Mouse (Mus musculus) A20 (cell line): Measurements from ENCODE around the gene Zbtb37.
A peak's percentile ranks its signal among the peaks of the same experiment; 100 is the strongest.
"Not testable (repeated sequence)": the region's sequence is repeated elsewhere in the genome, so short reads cannot be mapped to it uniquely, and the experiment has no call there.

Source experiments
- DNase-seq: peaks from one replicate; pipeline ENCODE4 v3.0.0-alpha.2; 2011; ENCODE audit warnings: low read depth, low spot score

Gene Zbtb37

DNA sequence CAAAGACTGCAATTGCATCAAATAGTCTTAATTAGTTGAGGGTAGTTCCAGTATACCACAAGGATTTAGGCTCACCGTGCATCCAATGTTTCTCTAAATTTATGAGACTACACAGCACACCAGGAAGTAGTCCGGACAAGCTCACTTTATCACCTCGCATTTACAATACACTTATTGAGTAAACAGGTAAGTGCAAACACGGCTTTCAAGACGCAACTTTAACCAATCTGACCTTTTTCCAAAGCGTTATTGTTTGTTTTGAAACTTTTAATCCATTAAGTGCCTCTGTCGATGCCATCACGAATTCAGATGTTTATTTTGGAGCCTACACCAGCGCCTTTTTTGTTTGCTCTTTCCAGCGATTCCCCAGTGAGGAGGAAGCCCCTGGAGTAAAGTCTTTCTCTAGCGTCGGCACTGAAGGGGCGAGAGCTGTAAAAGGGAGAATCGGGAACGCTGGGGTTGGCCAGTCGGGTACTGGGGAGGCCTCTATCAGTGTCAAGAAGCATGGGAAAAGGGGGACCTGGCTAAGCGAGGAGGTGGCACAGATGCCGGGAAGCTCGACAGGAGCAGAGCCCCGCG is 704 bp downstream of the Zbtb37 start:
- DNase-seq = no peak

GRCm38 (mm10) chr1:161032345-161032744 is 2.3 kb downstream of the Zbtb37 start:
- DNase-seq = no peak

- no peak for DNase-seq
Measured at GRCm38 (mm10) chr1:161031881-161032280, 2.8 kb downstream of the Zbtb37 start.

- no peak for DNase-seq
Measured at GRCm38 (mm10) chr1:161030058-161030457, 4.6 kb downstream of the Zbtb37 start.

DNA sequence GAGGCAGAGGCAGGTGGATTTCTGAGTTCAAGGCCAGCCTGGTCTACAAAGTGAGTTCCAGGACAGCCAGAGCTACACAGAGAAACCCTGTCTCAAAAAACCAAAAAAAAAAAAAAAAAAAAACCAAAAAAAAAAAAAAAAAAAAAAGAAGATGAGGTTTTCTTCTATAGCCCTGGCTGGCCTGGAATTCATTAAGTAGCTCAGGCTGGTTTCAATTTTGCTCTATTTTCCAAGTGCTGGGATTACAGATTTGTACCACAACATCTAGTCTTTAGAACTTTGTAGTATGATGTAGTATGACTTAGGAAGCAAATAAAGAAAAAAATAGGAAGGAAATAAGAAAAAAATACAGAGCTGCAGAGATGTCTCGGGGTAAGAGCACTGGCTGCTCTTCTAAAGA is 6.2 kb downstream of the Zbtb37 start:
- DNase-seq = not testable (repeated sequence)

GRCm38 (mm10) chr1:161027196-161027595 is 7.5 kb downstream of the Zbtb37 start:
- no peak for DNase-seq

DNA sequence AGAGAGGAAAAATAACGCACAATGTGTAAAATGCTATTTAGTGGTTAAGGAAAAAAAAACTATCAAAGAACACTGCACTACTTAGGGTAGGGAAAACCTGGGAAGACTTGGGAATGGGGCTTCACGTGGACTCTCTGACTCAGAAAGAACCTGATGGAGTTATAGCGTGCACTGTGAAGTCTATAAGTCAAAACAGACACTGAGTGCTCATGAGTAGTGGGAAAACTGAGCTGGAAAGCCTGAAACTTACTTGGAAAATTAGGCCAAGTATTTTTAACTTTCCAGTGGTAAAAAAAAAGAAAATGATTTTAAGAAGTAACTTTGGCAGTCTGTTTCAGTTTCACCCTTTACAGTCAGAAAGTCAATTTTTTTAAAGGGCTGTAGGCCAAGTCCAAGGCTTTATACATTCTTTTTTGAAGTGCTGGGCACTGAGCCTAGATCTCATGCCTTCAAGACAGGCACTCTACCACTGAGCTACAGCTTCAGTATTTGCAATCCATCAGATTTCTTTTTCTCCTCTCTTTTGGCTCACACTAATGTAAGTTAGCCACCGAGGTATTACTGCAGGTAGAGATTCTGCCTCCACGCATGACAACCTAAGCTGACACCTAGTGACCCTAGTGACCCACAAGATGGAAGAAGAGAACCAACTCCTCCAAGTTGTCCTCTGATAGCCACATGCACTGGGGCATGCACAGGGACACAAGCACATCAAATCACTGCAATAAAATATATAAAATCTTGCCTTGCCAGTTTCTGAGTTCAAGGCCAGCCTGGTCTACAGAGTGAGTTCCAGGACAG is 9.0 kb downstream of the Zbtb37 start:
- no peak for DNase-seq

DNA sequence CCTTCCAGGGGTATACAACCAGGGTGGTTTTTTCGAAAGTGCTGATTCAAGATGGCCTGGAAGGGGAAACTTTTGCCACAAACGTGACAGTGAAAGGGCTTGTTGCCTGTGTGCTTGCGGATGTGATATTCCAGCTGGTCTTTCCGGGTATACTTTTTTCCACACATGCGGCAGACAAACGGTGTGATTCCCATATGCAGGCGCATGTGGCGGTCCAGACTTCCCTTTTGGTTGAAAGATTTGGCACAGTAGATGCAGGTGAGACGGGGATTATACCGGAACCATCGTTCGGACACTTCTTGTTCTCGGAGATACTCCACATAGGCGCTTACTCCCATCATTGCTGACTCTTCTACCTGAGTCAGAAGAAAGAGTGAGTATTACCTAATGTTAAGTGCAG is 14.6 kb downstream of the Zbtb37 start:
- no peak for DNase-seq

DNA sequence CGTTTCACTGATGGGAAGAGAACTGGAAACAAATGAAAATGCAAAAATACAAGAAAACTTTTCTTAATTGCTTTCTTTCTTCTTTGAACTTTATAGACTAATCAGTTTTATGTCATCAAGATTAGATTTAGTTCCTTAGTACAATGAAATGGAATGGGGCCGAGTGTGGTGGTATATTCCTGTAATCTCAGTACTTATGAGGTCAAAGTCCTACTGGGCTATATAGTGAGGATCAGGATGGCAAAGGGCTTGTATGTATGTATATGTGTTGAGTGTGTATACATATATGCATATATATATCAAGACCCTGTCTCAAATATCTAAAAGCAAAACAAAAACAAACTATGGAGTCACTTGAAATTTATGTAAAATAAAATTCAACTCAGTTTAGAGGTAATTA is 18.3 kb downstream of the Zbtb37 start:
- no peak for DNase-seq

GRCm38 (mm10) chr1:161010436-161010835 is 24.2 kb downstream of the Zbtb37 start:
- DNase-seq = no peak

- no peak for DNase-seq
Measured at GRCm38 (mm10) chr1:161008038-161008437, 26.6 kb downstream of the Zbtb37 start.

DNA sequence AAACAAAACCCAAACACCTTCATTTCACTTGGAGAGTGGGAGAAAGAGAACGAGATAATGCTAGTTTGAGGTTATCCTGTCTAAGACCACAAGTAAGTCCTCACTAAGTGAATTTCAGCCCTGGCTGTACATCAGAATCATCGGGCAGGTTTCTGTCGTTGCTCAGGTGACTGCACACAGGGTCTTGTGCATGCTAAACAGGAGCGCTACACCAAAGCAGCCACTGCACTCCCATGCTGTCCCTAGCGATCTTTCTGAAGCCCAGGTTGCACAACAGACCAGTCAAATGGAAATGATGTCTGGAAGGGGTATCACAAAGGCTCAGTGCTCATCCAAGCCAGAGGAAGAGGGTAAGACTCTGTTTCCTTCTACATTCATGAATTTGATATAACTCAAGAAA is 28.2 kb downstream of the Zbtb37 start:
- no peak for DNase-seq

DNA sequence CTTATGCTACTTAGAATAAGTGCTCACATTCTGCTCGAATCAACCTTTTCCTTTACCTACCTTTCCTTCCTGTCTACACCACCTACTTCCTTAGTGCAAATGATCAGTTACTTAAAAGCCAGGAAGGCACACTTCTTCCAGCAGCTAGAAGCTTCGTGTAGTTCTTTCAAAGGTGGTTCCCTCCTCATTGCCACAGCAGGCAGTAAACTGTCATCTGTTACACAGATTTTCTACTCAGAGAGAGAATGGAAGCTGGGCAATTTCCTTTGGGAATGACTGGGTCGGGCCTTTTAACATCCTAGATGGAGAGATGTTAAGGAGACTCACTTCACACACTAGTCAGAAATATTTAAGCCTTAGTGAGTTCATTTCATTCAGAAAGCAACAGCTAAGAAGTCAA is 29.1 kb downstream of the Zbtb37 start:
- no peak for DNase-seq

GRCm38 (mm10) chr1:161004942-161005341 is 29.7 kb downstream of the Zbtb37 start:
- DNase-seq = no peak

- no peak for DNase-seq
Measured at GRCm38 (mm10) chr1:160993851-160994250, 40.8 kb downstream of the Zbtb37 start.

GRCm38 (mm10) chr1:160989395-160989794 is 45.3 kb downstream of the Zbtb37 start:
- DNase-seq = peak; percentile 44

DNA sequence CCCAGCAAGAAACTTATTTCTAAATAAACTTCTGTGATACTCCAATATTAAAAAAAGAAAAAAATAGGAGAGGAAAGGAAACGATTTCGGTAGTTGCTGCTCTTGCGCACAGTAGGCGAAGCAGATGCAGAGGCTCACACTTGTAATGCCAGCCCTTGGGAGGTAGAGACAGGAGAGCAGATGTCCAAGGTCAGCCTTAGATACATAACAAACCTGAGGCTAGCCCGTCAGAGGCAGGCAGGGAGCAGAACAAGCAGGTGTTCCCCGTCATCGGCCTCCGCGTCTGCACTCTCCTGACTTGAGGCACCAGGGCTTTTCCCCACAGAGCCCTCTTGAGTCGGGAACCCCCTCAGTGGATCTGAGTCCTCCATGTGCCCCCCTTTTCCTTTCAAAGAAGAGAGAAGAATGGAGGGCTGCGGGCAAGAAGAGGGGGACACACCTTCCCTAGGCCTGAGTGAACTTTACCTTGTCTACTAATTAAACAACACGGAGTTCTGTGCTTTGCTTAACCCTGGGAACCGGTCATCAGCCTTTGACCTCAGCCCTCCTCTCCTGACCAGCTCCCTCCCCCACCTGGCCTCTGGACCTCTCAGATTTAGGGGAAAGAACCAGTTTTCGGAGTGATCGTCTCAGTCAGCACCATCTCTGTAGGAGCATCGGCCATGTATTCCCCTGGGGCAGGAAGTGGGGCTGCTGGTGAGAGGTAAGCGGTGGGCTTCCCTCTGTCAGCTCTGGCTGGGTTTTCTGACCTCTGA is 47.6 kb downstream of the Zbtb37 start:
- no peak for DNase-seq

DNA sequence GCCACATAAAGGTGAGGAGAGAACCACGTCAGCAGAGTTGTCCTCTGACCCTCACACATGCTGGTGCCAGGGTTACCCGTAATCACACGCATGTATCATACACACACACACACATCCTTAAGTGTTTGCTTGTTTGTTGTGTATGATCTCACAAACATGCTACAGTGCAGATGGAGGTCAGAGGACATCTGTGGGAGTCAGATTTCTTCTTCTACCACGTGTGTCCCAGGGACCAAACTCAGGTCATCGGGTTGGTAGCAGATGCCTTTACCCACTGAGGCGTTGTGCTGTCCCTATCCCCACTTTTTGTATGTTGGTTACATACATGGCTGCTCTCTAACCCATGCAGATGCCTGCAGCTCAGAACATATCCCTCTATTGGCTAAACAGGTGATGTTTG is 49.2 kb downstream of the Zbtb37 start:
- DNase-seq = no peak

- not testable (repeated sequence) for DNase-seq
Measured at GRCm38 (mm10) chr1:160984731-160985130, 49.9 kb downstream of the Zbtb37 start.

DNA sequence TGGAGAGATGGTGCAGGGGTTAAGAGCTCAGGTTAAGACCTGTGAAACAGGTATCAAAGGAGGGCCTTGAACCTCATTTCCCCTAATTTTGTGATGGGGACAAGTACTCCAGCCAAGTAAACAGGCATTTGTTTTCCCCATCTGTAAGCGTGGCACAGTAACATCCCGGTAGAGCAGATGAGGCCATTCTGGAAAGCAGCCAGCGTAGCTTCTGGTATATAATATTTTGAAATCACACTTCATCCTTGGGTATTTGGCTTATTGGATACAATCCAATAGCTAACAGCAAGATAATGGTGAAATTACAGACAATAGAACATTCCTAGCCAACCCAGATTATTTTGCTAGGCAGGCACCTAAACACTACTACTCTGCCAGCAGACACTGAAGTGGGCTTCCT is 51.8 kb downstream of the Zbtb37 start:
- DNase-seq = no peak

DNA sequence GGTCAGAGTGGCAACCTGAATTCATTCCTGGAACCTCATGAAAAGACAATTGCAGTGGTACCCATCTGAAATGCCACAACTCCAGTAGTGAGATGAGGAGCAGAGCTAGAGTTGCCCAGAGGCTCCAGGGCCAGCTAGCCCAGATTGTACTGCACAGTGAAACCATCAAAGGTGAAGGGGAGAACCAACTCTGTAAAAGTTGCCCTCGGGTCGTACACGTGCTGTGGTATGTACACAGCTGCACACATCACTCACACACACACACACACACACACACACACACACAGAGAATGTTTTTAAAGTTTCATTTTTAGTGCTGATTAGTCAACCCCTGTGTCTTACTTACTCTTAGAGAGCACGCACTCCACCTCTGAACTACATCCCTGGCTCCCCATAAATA is 53.3 kb downstream of the Zbtb37 start:
- no peak for DNase-seq

GRCm38 (mm10) chr1:160980537-160981234 is 54.0 kb downstream of the Zbtb37 start:
- DNase-seq = no peak
